Mouse (Mus musculus) lung, embryonic 14.5 days (tissue): ENCODE data around the gene B3gnt7. TPM values are rescaled to one million over a fixed set of nuclear protein-coding genes. Genes with fewer than 3 reads are reported as not detected.
A peak's percentile ranks its signal among the peaks of the same experiment; 100 is the strongest.

ENCODE experiments used
- ATAC-seq: fragments of 200-750 bp; cut with Nextera tagmentation; 2 replicates; pipeline ENCODE4 v1.8.0; 2017; ENCODE audit warnings: mild to moderate bottlenecking, moderate TSS enrichment, moderate library complexity; ENCODE audit not compliant: insufficient read depth
- DNase-seq: peaks from one replicate; pipeline ENCODE4 v3.0.0-alpha.2; 2015
- H3K27ac ChIP-seq: fragments of 300-500 bp; sonication (generic); 2 replicates; pipeline ENCODE4 v1.5.1; 2014; ENCODE audit warnings: low read depth, mild to moderate bottlenecking, moderate library complexity
- H3K27me3 ChIP-seq: fragments of 300-500 bp; sonication (generic); 2 replicates; pipeline ENCODE4 v1.6.1; 2014; ENCODE audit warnings: low read length, control low read depth; ENCODE audit not compliant: insufficient read depth
- H3K36me3 ChIP-seq: fragments of 300-500 bp; sonication (generic); 2 replicates; pipeline ENCODE4 v1.6.1; 2014; ENCODE audit warnings: control low read depth; ENCODE audit not compliant: insufficient read depth
- H3K4me1 ChIP-seq: fragments of 300-500 bp; sonication (generic); 2 replicates; pipeline ENCODE4 v1.6.1; 2014; ENCODE audit warnings: antibody characterized with exemption, control low read depth; ENCODE audit not compliant: insufficient read depth
- H3K4me2 ChIP-seq: fragments of 300-500 bp; sonication (generic); 2 replicates; pipeline ENCODE4 v1.6.1; 2014; ENCODE audit warnings: mild to moderate bottlenecking
- H3K4me3 ChIP-seq: fragments of 300-500 bp; sonication (generic); 2 replicates; pipeline ENCODE4 v1.5.1; 2014; ENCODE audit warnings: low read depth, low read length
- H3K9ac ChIP-seq: fragments of 300-500 bp; sonication (generic); 2 replicates; pipeline ENCODE4 v1.6.1; 2014
- H3K9me3 ChIP-seq: fragments of 300-500 bp; sonication (generic); 2 replicates; pipeline ENCODE4 v1.6.1; 2016; ENCODE audit warnings: low read depth, low read length, control low read depth
- CTCF ChIP-seq: IDR thresholded peaks from 2 replicates; pipeline ENCODE4 v1.5.1; 2016; ENCODE audit warnings: antibody characterized with exemption, low read depth
- WGBS: fragments of 180-500 bp; shearing (Covaris S2); extraction: QIAGEN DNeasy Blood & Tissue Kit; methylation state at CpG from one replicate; pipeline ENCODE4 v1.1.7; 2014; 5-methylcytosine and 5-hydroxymethylcytosine counted together
- polyA plus RNA-seq: library from polyadenylated mRNA; unstranded; fragments of >200 nt; fragmentation: Nextera tagmentation; extraction: Ambion mirVana; gene quantifications from 2 replicates; pipeline ENCODE4 v1.2.1, GENCODE M21; 2014

B3gnt7 gene
- polyA plus RNA-seq, 1 experiment from 2014 or later: 7.2 TPM

DNA sequence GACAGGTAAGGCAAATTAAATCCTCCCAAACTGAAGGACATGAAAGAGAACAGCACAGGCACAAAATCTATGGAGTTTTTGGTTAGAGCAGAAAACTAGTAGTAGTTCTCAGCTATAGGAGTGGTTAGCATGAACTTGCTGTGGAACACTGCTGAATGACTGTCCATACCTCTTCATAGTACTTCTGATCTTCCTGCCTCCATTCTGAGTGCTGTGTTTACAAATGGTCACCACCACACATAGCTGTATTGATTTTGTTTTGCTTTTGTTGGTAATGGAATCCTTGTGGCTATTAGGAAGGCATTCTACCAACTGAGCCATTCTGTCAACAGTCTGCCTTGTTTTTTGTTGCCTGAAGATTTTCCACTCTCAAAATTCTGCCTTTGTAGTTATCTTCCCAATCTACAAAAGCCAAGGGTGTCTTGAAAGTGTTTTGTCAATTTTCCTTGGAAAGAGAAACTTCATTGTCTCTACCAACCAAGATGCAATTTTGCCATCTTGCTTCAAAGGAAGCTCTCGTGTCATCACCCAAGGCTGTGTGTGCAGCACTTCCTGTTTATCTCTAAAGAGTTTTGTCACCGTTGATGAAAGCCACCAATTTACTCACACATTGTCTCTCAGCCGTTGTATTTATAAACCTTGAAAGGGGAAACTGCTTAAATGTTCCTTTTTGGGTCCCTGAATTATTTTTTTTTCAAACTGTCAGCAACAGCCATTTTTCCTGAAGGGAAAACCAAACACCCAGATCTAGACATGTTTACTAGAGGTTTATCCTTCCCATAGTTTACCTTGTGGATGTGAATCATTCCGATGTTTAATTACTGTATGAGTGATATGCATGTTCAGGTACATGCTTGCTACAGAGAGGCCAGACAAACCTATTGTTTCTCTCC lies 41.6 kb downstream of the B3gnt7 start:
- H3K4me3 ChIP-seq: no peak overlapping the region
- 33% methylated on average over 4 of the region's 4 CpGs for WGBS
- peak; percentile 30 for DNase-seq
- ATAC-seq: no peak
- H3K36me3 ChIP-seq: peaks cover 32% of the 10 kb centered on the region
- no peak for TF ChIP-seq CTCF
- H3K4me2 ChIP-seq: no peak overlapping the region
- no peak overlapping the region for H3K9ac ChIP-seq
- H3K27ac ChIP-seq: no peak overlapping the region
- no peaks in the 10 kb centered on the region for H3K4me1 ChIP-seq
- no peaks in the 10 kb centered on the region for H3K27me3 ChIP-seq
- no peaks in the 10 kb centered on the region for H3K9me3 ChIP-seq

DNA sequence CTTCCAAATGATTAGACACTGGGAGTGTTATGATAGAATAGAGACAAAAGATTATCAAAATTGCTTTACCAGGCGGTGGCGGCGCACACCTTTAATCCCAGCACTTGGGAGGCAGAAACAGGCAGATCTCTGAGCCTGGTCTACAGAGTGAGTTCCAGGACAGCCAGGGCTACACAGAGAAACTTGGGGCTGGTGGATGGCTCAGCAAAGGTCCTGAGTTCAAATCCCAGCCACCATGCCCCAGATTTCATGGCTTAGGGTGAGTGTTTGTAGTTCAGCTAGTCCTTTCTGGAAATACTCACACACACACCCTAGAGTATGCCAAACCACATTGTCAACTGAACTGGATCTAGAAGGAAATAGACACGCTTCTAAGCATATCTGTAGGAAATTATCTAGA lies 42.4 kb downstream of the B3gnt7 start:
- DNase-seq: no peak
- WGBS: 90% methylated on average over 4 of the region's 4 CpGs
- Histone ChIP-seq H3K4me2 (no peak overlapping the region), H3K4me3 (no peak overlapping the region), H3K9me3 (no peaks in the 10 kb centered on the region), H3K9ac (no peak overlapping the region), H3K4me1 (no peaks in the 10 kb centered on the region), H3K36me3 (peaks cover 40% of the 10 kb centered on the region), H3K27ac (no peak overlapping the region), H3K27me3 (no peaks in the 10 kb centered on the region)
- no peak for ATAC-seq
- no peak for TF ChIP-seq CTCF

DNA sequence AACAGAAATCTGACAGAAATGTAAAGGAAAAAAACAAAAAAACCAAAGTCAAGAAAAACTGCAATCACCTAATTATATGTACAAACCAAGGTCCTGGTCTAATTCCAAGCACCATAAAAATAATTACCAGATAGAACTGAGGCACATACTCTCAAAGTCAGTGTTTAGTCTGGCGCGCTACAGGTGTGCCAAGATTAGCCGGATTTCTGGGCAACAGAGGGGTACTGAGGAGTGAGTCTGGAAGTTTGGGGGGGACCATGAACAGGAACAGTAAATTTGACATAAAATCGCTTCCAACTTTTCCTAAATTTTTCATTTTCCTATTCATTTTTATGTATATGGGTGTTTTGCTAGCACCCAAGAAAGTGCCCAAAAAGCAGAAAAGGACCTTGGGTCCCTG lies 43.3 kb downstream of the B3gnt7 start:
- Histone ChIP-seq H3K4me3 (no peak overlapping the region), H3K9ac (no peak overlapping the region), H3K9me3 (no peaks in the 10 kb centered on the region), H3K4me1 (no peaks in the 10 kb centered on the region), H3K36me3 (peaks cover 49% of the 10 kb centered on the region), H3K27ac (no peak overlapping the region), H3K4me2 (no peak overlapping the region), H3K27me3 (no peaks in the 10 kb centered on the region)
- ATAC-seq (no peak), DNase-seq (no peak)
- no peak for TF ChIP-seq CTCF
- WGBS: 90% methylated on average over 4 of the region's 4 CpGs

DNA sequence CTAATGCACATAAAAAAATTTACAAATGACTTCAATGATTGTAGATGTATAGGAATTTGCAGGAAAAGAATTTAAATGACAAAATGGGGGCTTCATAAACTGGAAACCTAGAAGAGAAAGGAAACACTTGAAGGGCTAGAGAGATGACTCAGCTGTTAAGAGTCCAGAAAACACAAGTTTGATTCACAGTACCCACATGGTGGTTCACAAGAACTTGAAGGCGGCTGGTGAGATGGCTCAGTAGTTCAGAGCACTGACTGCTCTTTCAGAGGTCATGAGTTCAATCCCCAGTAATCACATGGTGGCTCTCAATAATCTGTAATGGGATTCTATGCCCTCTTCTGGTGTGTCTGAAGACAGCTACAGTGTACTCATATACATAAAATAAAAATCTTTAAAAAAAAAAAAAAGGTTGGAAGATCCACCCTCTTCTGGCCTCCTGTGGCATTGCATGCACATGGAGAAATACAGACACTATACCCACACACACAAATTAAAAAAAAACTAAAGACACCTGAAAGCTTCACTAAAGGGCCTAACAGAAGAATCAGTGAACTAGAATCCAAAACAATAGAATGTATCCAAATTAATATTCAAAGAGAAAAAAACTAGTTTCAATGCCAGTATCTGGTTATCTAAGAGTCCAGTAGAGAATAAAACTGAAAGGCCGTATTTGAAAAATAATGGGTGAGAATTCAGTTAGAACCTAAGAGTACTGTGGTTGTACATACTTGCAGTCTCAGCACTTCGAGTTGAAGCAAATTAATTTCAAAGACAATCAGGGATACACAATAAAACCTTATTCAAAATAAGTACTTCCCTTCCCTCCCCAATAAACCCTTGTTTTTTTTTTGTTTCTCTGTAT lies 44.5 kb downstream of the B3gnt7 start:
- DNase-seq: no peak
- Histone ChIP-seq H3K4me3 (no peak overlapping the region), H3K4me1 (no peaks in the 10 kb centered on the region), H3K36me3 (peaks cover 60% of the 10 kb centered on the region), H3K4me2 (no peak overlapping the region), H3K9me3 (no peaks in the 10 kb centered on the region), H3K27ac (no peak overlapping the region), H3K27me3 (no peaks in the 10 kb centered on the region), H3K9ac (no peak overlapping the region)
- no peak for ATAC-seq
- 82% methylated on average over 3 of the region's 3 CpGs for WGBS
- TF ChIP-seq CTCF: peak; percentile 38

DNA sequence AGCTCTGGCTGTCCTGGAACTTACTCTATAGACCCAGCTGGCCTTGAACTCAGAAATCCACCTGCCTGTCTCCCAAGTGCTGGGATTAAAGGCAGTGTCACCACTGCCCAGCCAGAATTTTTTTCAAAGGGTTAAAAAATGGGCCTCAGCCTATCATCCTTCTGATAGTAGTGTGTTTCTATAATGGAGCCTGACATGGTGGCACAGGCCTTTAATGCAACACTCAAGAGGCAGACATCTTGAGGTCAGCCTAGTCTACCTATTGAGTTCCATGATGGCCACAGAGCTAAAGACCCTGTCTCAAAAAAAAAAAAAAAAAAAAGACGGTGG lies 45.0 kb downstream of the B3gnt7 start:
- Histone ChIP-seq H3K27me3 (no peaks in the 10 kb centered on the region), H3K4me1 (no peaks in the 10 kb centered on the region), H3K27ac (no peak overlapping the region), H3K4me3 (no peak overlapping the region), H3K9me3 (no peaks in the 10 kb centered on the region), H3K36me3 (peaks cover 66% of the 10 kb centered on the region), H3K4me2 (no peak overlapping the region), H3K9ac (no peak overlapping the region)
- TF ChIP-seq CTCF: no peak
- 57% methylated on average over 1 of the region's 1 CpGs for WGBS
- ATAC-seq (no peak), DNase-seq (no peak)

DNA sequence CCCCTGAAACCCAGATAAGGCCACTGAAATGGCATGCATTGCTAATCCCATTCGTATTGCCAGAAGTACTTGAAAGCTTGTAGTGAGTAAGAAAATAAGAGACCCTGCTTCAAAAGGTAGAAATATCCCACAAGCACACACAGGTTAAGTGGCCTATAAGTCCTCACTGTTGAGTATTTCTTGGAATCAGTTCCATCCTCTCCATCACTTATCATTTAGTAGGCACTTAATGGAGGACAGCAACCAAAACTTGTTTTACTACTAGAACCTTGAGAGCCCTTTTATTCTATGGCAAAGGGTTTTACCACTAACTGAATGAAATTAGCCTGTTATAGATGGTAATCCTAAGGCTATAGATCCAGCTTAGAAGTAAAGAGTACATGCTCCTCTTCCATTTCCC lies 45.5 kb downstream of the B3gnt7 start:
- Histone ChIP-seq H3K27ac (no peak overlapping the region), H3K27me3 (no peaks in the 10 kb centered on the region), H3K4me3 (no peak overlapping the region), H3K4me1 (no peaks in the 10 kb centered on the region), H3K9ac (no peak overlapping the region), H3K36me3 (peaks cover 69% of the 10 kb centered on the region), H3K4me2 (no peak overlapping the region), H3K9me3 (no peaks in the 10 kb centered on the region)
- 65% methylated on average over 1 of the region's 1 CpGs for WGBS
- DNase-seq (peak; percentile 18), ATAC-seq (no peak)
- TF ChIP-seq CTCF: no peak

DNA sequence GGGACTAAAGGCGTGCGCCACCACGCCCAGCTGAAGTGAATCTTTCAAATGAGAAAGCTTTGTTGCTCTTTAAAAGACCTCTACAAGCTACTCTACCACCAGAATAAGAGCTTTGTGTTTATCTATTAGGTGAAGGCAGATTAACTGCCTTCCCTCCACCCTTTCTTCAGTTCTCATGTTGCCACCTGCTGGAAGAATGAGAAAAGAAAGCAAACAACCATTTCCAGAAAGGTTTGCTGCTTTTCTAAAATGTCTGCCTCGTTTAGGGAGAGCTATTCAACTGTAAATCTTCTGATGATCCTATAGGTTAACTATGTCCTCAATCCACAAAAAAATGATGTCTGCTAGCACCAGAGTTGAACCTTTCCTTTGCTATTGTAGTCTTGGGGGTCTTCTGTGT lies 46.2 kb downstream of the B3gnt7 start:
- Histone ChIP-seq H3K36me3 (peaks cover 76% of the 10 kb centered on the region), H3K9ac (no peak overlapping the region), H3K27me3 (no peaks in the 10 kb centered on the region), H3K4me1 (no peaks in the 10 kb centered on the region), H3K27ac (no peak overlapping the region), H3K4me2 (no peak overlapping the region), H3K4me3 (no peak overlapping the region), H3K9me3 (no peaks in the 10 kb centered on the region)
- peak; percentile 28 for DNase-seq
- ATAC-seq: no peak
- peak; percentile 13; the same call in 1 of the 2 replicates for TF ChIP-seq CTCF
- WGBS: 69% methylated on average over 4 of the region's 4 CpGs
